Mouse (Mus musculus) midbrain, embryonic 16.5 days (tissue): Measurements from ENCODE around the gene Thra. TPM values are rescaled to one million over a fixed set of nuclear protein-coding genes. Genes with fewer than 3 reads are reported as not detected.

Source experiments
- ATAC-seq: fragments of 200-750 bp; cut with Nextera tagmentation; 2 replicates; pipeline ENCODE4 v1.8.0; 2017; ENCODE audit warnings: moderate TSS enrichment
- H3K27ac ChIP-seq: fragments of 300-500 bp; sonication (generic); 2 replicates; pipeline ENCODE4 v1.5.1; 2014; ENCODE audit warnings: mild to moderate bottlenecking, low read length, mixed read lengths
- H3K27me3 ChIP-seq: fragments of 300-500 bp; sonication (generic); 2 replicates; pipeline ENCODE4 v1.6.1; 2014; ENCODE audit warnings: low read depth, low read length, mixed read lengths; ENCODE audit not compliant: control insufficient read depth, insufficient read depth
- H3K36me3 ChIP-seq: fragments of 300-500 bp; sonication (generic); 2 replicates; pipeline ENCODE4 v1.6.1; 2014; ENCODE audit warnings: mild to moderate bottlenecking, low read length, moderate library complexity, mixed read lengths; ENCODE audit not compliant: control insufficient read depth, insufficient read depth
- H3K4me1 ChIP-seq: fragments of 300-500 bp; sonication (generic); 2 replicates; pipeline ENCODE4 v1.6.1; 2014; ENCODE audit warnings: mild to moderate bottlenecking, low read length, mixed read lengths; ENCODE audit not compliant: control insufficient read depth, insufficient read depth
- H3K4me2 ChIP-seq: fragments of 300-500 bp; sonication (generic); 2 replicates; pipeline ENCODE4 v1.6.1; 2014; ENCODE audit warnings: mild to moderate bottlenecking, low read length, mixed read lengths
- H3K4me3 ChIP-seq: fragments of 300-500 bp; sonication (generic); 2 replicates; pipeline ENCODE4 v1.5.1; 2014; ENCODE audit warnings: low read depth, mild to moderate bottlenecking, low read length, moderate library complexity, mixed read lengths
- H3K9ac ChIP-seq: fragments of 300-500 bp; sonication (generic); 2 replicates; pipeline ENCODE4 v1.6.1; 2014; ENCODE audit warnings: low read depth, low read length, mixed read lengths
- H3K9me3 ChIP-seq: fragments of 300-500 bp; sonication (generic); replicated peaks from 2 replicates; pipeline ENCODE4 v1.6.1; 2014; ENCODE audit warnings: mild to moderate bottlenecking, low read length, mixed read lengths; ENCODE audit not compliant: control insufficient read depth, poor library complexity, severe bottlenecking
- WGBS: fragments of 180-500 bp; shearing (Covaris S2); extraction: QIAGEN DNeasy Blood & Tissue Kit; methylation state at CpG from one replicate; pipeline ENCODE4 v1.1.7; 2014; 5-methylcytosine and 5-hydroxymethylcytosine counted together
- polyA plus RNA-seq: library from polyadenylated mRNA; unstranded; fragments of >200 nt; fragmentation: Nextera tagmentation; extraction: Ambion mirVana; gene quantifications from 2 replicates; pipeline ENCODE4 v1.2.1, GENCODE M21; 2015

The Thra gene
- polyA plus RNA-seq, 1 experiment from 2014 or later: 149 TPM

DNA sequence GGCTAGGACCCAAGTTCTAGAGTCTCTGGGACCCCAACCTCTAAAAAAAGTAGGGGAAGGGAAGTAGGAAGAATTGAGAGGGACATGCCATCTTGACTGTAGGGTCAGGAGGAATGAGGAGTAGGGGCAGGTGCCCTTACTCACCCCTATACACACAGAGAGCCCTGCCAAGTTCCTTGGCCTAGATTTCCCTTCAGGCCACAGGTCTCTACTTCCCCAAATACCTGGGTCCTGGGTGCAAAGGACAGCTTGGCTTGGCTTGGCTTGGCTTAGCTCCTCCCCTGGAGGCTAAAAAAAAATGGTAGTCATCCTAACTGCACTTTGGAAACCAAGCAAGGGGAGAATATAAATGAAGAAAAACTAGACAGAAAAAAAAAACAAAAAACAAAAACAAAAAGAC lies 24.3 kb downstream of the Thra start:
- Histone ChIP-seq H3K4me2 (no peak overlapping the region), H3K4me1 (peaks cover 35% of the 10 kb centered on the region), H3K9ac (no peak overlapping the region), H3K9me3 (no peaks in the 10 kb centered on the region), H3K36me3 (peaks cover 53% of the 10 kb centered on the region), H3K4me3 (no peak overlapping the region), H3K27me3 (no peaks in the 10 kb centered on the region), H3K27ac (no peak overlapping the region; the same call in 1 of the 2 replicates)
- no peak for ATAC-seq

DNA sequence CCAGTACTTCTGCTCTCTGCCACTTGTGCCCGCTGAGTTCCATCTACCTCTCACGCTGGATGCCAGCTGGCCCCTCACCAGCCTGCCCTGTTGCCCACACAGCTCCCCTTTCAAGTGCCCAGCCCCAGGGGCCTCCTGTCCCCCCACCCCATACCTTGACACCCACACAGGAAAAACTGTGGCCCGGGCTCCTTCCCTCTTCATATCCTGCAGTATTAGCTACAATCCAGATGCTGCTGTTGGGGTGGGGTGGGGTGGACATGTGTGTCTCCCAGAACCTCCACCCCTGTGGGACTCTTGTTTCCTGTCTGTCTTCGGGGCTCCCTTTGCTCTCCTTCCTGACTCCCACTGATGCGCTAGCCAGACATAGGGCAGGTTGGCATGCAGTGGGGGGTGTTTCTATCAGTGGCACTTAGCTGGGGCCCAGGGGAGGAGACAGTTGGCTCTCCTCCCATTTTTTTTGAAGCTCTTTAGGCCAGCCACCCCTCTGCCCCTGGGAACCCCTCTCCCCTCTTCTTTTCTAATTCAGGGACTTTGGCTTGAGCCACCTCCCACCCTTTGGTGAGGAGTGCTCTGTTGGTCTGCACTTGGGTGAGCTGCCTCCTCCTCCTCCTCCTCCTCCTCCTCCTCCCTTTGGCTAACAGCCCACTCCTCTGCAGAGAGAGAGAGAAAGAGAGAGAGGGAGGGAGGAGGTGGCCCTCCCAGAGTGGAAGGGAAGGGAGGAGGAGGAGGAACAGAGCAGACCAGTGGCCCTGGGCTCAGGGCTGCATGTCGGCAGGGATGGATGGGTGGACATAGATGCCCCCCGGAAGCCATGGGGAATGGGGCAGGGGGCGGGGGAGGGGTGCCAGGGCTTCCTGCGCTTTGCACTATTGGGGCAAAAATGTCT lies 25.2 kb downstream of the Thra start:
- Histone ChIP-seq H3K9me3 (no peaks in the 10 kb centered on the region), H3K27ac (peak overlapping the region; percentile 49), H3K27me3 (no peaks in the 10 kb centered on the region), H3K4me1 (peaks cover 35% of the 10 kb centered on the region), H3K9ac (peak overlapping the region; percentile 20; the same call in 1 of the 2 replicates), H3K4me3 (no peak overlapping the region), H3K36me3 (peaks cover 50% of the 10 kb centered on the region), H3K4me2 (no peak overlapping the region)
- WGBS: 33% methylated on average over 7 of the region's 9 CpGs
- ATAC-seq: no peak

DNA sequence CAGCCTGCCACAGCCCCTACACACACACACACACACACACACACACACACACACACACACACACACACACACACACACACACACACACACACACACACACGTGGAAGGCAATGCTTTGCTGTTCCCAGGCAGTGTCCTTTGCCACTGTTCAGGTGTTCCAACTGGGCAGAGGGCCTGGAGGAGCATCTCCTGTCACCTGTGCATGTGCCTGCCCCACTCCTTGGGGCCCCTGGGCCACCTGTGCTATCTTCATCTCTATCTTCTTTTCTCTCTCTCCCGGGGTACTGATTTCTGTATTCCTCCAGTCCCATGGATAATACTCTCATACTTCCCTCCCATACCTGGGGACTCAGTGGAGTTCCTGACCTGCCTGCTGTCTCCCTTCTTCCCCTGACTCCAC lies 25.9 kb downstream of the Thra start:
- H3K27ac ChIP-seq: peak overlapping the region; percentile 47; the same call in 1 of the 2 replicates
- no peak overlapping the region for H3K4me2 ChIP-seq
- H3K9me3 ChIP-seq: no peaks in the 10 kb centered on the region
- H3K9ac ChIP-seq: no peak overlapping the region; the same call in 1 of the 2 replicates
- no peak for ATAC-seq
- H3K4me3 ChIP-seq: no peak overlapping the region
- H3K27me3 ChIP-seq: no peaks in the 10 kb centered on the region
- peaks cover 35% of the 10 kb centered on the region for H3K4me1 ChIP-seq
- WGBS: 26% methylated on average over 2 of the region's 2 CpGs
- peaks cover 50% of the 10 kb centered on the region for H3K36me3 ChIP-seq

DNA sequence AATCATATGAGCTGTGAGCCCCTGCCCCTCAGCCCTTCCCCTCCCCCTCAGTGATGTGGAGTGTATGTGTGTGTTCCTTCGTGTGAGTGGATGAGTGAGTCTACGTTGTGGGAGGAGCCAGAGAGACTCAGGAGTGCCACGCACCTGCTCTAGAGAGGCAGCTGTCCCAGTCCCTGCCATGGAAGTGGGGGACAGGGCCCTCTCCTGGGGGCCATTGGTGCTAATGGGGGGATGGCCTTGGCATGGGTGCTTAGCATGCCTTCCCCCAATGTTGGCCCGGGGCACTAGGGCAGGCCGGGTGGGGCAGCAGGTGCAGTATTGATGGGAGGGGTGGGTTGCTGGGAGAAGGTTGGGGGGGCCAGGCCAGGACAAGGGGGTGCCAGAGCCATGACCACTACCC lies 26.4 kb downstream of the Thra start:
- Histone ChIP-seq H3K9me3 (no peaks in the 10 kb centered on the region), H3K4me3 (no peak overlapping the region), H3K9ac (peak overlapping the region; percentile 30; the same call in 1 of the 2 replicates), H3K4me2 (no peak overlapping the region), H3K36me3 (peaks cover 45% of the 10 kb centered on the region), H3K27ac (peak overlapping the region; percentile 47; the same call in 1 of the 2 replicates), H3K27me3 (no peaks in the 10 kb centered on the region), H3K4me1 (peaks cover 35% of the 10 kb centered on the region)
- 0 out of 2 replicates have a peak, but pooled peaks have one; percentile 15 for ATAC-seq
- WGBS: 37% methylated on average over 5 of the region's 5 CpGs

DNA sequence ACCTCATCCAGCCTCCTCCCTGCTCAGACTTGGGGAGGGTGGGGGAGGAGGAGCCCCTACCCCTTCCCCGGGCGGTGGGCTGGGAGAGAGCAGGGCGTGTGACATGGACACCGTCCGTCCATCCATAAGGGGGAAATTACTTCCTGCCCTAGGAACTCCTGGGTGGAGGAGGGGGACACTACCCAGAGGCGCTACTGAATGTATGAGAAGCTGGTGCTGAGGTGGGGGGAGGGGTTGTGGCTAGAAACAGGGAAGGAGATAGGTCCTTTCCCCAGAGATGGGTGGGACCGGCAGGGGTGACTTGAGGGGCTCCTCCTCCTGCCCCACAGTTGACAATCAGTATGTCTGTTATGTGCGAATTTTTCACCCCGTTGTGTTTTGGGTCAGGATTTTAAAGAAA lies 26.8 kb downstream of the Thra start:
- Histone ChIP-seq H3K27me3 (no peaks in the 10 kb centered on the region), H3K9me3 (no peaks in the 10 kb centered on the region), H3K9ac (peak overlapping the region; percentile 38; the same call in 1 of the 2 replicates), H3K36me3 (peaks cover 41% of the 10 kb centered on the region), H3K4me1 (peaks cover 35% of the 10 kb centered on the region), H3K4me2 (no peak overlapping the region), H3K27ac (peak overlapping the region; percentile 28; the same call in 1 of the 2 replicates), H3K4me3 (no peak overlapping the region)
- whole genome bisulfite sequencing: 20% methylated on average over 9 of the region's 9 CpGs
- ATAC-seq: no peak; the same call in 1 of the 2 replicates

DNA sequence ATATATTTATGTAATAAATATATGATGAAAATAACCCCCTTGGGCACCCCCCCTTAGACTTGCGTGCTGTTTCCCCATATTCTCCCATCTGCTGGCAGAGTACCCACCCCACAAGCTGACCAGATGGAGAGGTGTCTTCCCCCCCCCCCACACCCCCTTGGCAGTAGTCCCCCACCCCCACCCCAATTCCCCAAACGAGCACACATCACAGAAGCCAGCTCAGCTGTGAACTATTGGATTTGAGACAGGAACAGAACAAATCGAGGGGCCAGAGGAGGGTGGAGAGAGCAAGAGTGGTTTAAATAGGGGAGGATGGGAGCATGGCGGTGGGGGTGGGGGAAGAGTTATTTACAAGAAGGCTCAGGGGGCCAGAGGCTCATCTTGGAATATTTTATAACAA lies 27.3 kb downstream of the Thra start:
- WGBS: 9% methylated on average over 4 of the region's 4 CpGs
- no peak for ATAC-seq

DNA sequence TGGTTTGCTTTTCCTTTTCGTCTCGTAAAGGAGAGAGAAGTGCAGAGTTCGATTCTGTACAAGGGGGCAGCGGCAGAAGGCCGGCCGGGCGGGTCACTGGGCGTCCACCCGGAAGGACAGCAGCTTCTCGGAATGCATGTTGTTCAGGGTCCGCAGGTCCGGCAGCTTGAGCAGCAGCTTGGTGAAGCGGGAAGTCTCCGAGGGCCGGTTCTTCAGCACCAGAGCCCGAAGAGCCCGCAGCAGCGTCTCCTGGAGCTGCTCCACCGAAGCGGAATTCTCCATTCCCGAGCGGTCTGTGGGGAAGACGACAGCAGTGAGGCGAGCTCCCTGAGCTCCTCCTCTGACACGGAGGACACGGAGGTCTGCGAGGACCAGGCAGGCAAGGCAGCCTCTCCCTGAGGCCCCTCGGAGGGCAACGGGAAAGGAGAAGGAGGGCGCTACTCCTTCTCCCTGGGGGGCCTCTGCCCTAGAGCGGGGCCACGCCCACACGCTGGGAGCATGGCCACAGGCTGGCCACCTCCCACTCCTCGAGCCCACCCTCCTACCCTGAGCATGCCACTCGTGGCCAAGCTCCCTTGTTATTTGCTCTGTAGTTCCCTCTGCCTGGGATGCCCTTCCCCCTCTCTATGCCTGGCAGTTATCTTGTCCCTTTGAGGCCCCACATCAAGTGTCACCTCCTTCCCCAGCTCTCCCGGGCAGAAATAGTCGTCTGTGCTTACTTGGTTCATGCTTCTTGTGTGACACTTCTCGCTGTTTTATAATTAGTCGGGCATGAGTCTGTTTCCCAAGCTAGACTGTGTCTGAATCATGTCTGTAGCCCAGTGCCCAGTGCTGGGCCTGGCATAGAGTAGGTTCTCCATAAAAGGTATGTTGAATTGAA lies 27.9 kb downstream of the Thra start:
- ATAC-seq: no peak
- peak overlapping the region; percentile 74 for H3K27ac ChIP-seq
- H3K4me1 ChIP-seq: peaks cover 43% of the 10 kb centered on the region
- H3K27me3 ChIP-seq: no peaks in the 10 kb centered on the region
- WGBS: 23% methylated on average over 30 of the region's 39 CpGs
- H3K9ac ChIP-seq: peak overlapping the region; percentile 30; the same call in 1 of the 2 replicates
- peaks cover 33% of the 10 kb centered on the region for H3K36me3 ChIP-seq
- H3K4me3 ChIP-seq: no peak overlapping the region; the same call in 1 of the 2 replicates
- H3K9me3 ChIP-seq: no peaks in the 10 kb centered on the region
- H3K4me2 ChIP-seq: peak overlapping the region; percentile 28

More for the DNA sequence above, 27.3 kb downstream of the Thra start:
- Histone ChIP-seq H3K27ac (peak overlapping the region; percentile 74), H3K4me1 (peaks cover 37% of the 10 kb centered on the region), H3K9me3 (no peaks in the 10 kb centered on the region), H3K36me3 (peaks cover 40% of the 10 kb centered on the region), H3K9ac (no peak overlapping the region), H3K27me3 (no peaks in the 10 kb centered on the region), H3K4me2 (peak overlapping the region; percentile 28), H3K4me3 (no peak overlapping the region)

DNA sequence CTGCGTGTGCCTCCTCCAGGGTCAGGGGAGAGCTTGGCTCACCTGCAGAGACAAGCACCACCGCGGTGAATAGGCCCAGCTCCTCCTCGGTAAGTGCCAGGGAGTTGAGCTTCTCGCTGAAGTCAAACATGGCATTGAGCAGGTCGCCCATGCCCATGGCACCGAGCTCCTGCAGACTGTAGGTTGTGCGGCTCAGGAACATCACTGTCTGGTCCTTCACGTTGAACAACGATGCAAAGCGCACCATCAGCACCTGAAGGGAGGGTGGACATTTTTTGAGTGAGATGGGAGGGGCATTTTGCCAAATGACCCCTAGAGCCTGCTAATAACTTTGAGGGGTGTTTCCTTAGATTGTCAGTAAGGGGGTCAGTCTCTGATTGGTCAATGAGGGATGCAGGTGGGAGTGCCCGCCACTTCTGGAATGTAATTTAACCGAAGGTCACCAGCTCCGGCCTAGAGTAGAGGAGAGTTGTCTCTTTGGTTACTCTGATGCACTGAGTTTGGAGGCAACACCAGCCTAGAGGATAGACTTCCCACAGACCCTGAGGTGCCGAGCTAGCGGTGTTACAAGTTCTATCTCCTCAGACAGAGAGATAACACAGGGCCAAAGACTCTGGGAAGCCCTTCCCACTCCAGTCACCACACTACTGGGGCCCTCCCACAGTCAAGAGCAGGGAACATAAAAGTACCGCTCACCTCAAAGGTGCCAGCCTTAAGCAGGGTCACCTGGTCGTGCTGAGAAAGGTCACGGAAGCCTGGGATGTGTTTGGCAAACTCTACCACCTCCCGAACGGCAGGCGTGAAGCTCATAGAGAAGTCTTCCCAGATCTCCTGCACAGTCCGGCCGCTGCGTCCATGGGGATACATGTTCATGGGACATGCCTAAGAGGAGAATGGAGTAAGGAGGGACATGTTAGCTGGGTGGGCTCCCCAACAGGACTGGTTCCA lies 28.8 kb downstream of the Thra start:
- peak overlapping the region; percentile 74; the same call in 1 of the 2 replicates for H3K27ac ChIP-seq
- H3K4me3 ChIP-seq: no peak overlapping the region
- H3K4me1 ChIP-seq: peaks cover 53% of the 10 kb centered on the region
- peaks cover 28% of the 10 kb centered on the region for H3K36me3 ChIP-seq
- no peaks in the 10 kb centered on the region for H3K9me3 ChIP-seq
- H3K27me3 ChIP-seq: no peaks in the 10 kb centered on the region
- no peak overlapping the region for H3K4me2 ChIP-seq
- 91% methylated on average over 25 of the region's 25 CpGs for WGBS
- no peak for ATAC-seq
- no peak overlapping the region for H3K9ac ChIP-seq
